Mouse (Mus musculus): ENCODE data around the gene Urah.

- TF ChIP-seq GATA1 (IDR thresholded peaks at IDR 0.05; ENCODE audit: low read length) (no peak), TAL1 (IDR thresholded peaks at IDR 0.05; ENCODE audit: low read length) (no peak)
Observed at GRCm38 (mm10) chr7:140880419-140880818, 45.6 kb downstream of the Urah start.

All from erythroblast, embryonic 14.5 days (primary cell).